Mouse (Mus musculus) stomach, postnatal 0 days (tissue): ENCODE data around the gene Tubb5.

Source experiments
- CTCF ChIP-seq: IDR thresholded peaks from 2 replicates; pipeline ENCODE4 v1.5.1; 2016; ENCODE audit warnings: antibody characterized with exemption, low read depth, mild to moderate bottlenecking, moderate library complexity
- EP300 ChIP-seq: optimal IDR thresholded peaks from 2 replicates; pipeline ENCODE3; 2016; ENCODE audit warnings: antibody characterized with exemption

- TF ChIP-seq CTCF (no peak), EP300 (no peak)
Observed at GRCm38 (mm10) chr17:35859835-35860234, 21.7 kb upstream of the Tubb5 start.
